Mouse (Mus musculus) liver, embryonic 16.5 days (tissue): ENCODE measurements around the gene Rprd2. TPM values are rescaled to one million over a fixed set of nuclear protein-coding genes. Genes with fewer than 3 reads are reported as not detected.

Source experiments
- ATAC-seq: fragments of 200-750 bp; cut with Nextera tagmentation; 2 replicates; pipeline ENCODE4 v1.8.0; 2017; ENCODE audit warnings: low read depth, mild to moderate bottlenecking, moderate number of reproducible peaks, moderate library complexity
- H3K27ac ChIP-seq: fragments of 300-500 bp; sonication (generic); 2 replicates; pipeline ENCODE4 v1.5.1; 2014; ENCODE audit warnings: mild to moderate bottlenecking, low read length
- H3K27me3 ChIP-seq: fragments of 300-500 bp; sonication (generic); 2 replicates; pipeline ENCODE4 v1.6.1; 2014; ENCODE audit warnings: low read depth, low read length, mixed read lengths; ENCODE audit not compliant: control insufficient read depth, insufficient read depth
- H3K36me3 ChIP-seq: fragments of 300-500 bp; sonication (generic); 2 replicates; pipeline ENCODE4 v1.6.1; 2014; ENCODE audit warnings: mild to moderate bottlenecking; ENCODE audit not compliant: control insufficient read depth, insufficient read depth
- H3K4me1 ChIP-seq: fragments of 300-500 bp; sonication (generic); 2 replicates; pipeline ENCODE4 v1.6.1; 2014; ENCODE audit warnings: low read depth, low read length, mixed read lengths; ENCODE audit not compliant: control insufficient read depth
- H3K4me2 ChIP-seq: fragments of 300-500 bp; sonication (generic); 2 replicates; pipeline ENCODE4 v1.6.1; 2014; ENCODE audit warnings: low read depth, low read length, mixed read lengths
- H3K4me3 ChIP-seq: fragments of 300-500 bp; sonication (generic); 2 replicates; pipeline ENCODE4 v1.5.1; 2014; ENCODE audit warnings: low read depth, mild to moderate bottlenecking, low read length
- H3K9ac ChIP-seq: fragments of 300-500 bp; sonication (generic); 2 replicates; pipeline ENCODE4 v1.6.1; 2014; ENCODE audit warnings: low read depth, low read length
- H3K9me3 ChIP-seq: fragments of 300-500 bp; sonication (generic); replicated peaks from 2 replicates; pipeline ENCODE4 v1.6.1; 2016; ENCODE audit warnings: low read length; ENCODE audit not compliant: control insufficient read depth
- WGBS: fragments of 180-500 bp; shearing (Covaris S2); extraction: QIAGEN DNeasy Blood & Tissue Kit; methylation state at CpG from one replicate; pipeline ENCODE4 v1.1.7; 2014; ENCODE audit not compliant: insufficient replicate concordance; 5-methylcytosine and 5-hydroxymethylcytosine counted together
- polyA plus RNA-seq: library from polyadenylated mRNA; unstranded; fragments of >200 nt; fragmentation: Nextera tagmentation; extraction: Ambion mirVana; gene quantifications from 2 replicates; pipeline ENCODE4 v1.2.1, GENCODE M21; 2015

Gene Rprd2
- polyA plus RNA-seq, 1 experiment from 2014 or later: 7.9 TPM

DNA sequence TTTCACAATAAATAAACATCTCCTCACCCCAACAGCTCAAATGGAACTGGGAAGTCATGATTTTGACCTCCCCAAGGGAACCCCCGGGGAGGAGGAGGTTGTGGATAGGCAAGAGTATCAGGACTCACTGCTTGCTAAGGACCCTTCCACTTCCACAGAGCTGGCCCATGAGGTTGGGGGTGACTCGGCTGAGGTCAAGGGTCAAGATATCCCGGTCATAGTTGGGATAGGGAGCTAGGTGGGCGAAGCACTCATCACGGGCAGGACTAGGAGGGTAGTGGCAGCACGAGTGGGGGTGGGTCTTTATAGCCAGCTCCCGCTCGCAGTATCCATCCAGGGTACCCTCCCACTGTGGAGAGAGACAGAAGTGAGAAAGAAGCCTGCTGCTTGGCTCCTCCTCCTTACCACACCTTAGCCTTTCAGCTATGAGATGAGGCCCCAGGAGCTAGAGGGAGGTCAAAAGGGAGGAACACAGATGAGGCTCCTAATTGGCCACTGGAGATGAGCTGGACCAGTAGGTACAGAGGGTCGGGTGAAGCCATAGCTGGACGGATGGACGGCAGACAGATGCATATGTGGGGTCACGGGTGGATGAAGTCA is 83.5 kb downstream of the Rprd2 start:
- WGBS: 79% methylated on average over 12 of the region's 12 CpGs
- Histone ChIP-seq H3K27ac (no peak overlapping the region), H3K4me2 (no peak overlapping the region), H3K36me3 (no peaks in the 10 kb centered on the region), H3K9ac (no peak overlapping the region), H3K27me3 (no peaks in the 10 kb centered on the region), H3K4me1 (peaks cover 29% of the 10 kb centered on the region), H3K4me3 (no peak overlapping the region), H3K9me3 (no peaks in the 10 kb centered on the region)
- ATAC-seq: no peak

DNA sequence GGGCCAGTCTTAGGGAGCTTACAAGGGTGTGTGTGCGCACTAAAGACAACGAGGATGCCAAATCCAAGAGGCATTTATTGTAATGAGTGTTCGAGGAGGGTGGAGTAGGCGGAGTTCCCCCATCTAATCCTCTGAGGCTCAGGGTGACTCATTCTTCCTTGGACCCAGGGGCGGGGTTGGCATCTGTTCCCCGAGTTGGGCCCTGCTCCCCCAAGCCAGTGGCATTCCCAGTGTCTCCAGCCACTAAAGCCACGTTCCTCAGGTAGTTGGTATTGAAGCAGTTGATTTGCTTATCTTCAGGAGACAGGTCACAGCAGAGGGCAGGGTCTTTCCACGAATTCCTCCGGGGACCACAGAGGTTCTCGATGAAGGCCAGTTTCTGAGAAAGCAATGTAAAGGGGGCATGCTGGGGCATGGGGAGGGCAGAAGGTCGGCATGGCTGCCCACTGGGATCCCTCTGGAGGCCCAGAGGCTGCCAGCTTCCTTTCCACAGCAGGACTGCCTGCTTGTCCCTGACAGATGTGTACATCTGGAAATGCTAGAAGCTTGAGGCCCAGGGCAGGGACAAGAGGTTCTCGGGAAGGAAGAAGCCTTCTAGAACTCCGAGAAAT is 84.5 kb downstream of the Rprd2 start:
- Histone ChIP-seq H3K4me2 (no peak overlapping the region), H3K4me3 (no peak overlapping the region), H3K27ac (no peak overlapping the region), H3K9me3 (no peaks in the 10 kb centered on the region), H3K27me3 (no peaks in the 10 kb centered on the region), H3K36me3 (no peaks in the 10 kb centered on the region), H3K9ac (no peak overlapping the region), H3K4me1 (peaks cover 29% of the 10 kb centered on the region)
- ATAC-seq: no peak
- WGBS: 38% methylated on average over 13 of the region's 13 CpGs

DNA sequence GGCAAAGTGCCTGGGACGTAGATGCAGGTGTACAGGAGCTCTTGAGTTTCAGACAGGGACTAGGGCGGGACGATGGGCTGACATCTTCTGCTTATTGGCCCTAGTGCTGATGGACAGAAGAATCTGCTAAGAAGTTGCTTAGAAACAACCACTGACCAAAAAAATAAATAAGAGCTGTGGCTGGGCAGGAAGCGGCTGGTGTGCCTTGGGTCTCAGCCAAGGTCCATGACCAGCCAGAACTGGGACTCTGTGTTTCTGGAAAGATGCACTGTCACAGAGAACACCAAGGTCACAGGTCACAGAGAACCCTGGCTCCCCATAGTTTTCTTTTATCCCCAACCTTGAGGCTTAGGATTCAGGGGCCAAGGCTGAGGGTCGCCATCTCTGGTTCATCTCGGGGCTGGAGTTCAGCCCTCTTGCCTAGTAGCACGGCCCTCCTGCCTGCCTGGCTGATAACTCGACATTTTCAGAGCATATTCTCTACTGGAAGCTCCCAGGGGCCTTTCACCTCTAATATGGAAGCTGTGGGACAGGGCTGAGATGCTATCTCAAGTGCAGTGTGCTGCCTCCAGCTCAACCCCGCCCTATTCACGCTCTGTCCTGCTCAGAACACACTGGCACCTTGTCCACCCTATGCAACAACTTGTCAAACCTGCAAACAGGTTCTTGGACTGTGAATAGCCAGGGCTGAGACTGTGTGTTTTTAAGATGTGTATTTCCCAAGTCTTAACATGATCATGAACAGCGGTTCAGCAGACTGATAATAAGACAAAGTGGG is 85.7 kb downstream of the Rprd2 start:
- no peaks in the 10 kb centered on the region for H3K27me3 ChIP-seq
- 58% methylated on average over 11 of the region's 11 CpGs for WGBS
- H3K4me1 ChIP-seq: peaks cover 29% of the 10 kb centered on the region
- no peak overlapping the region for H3K9ac ChIP-seq
- H3K36me3 ChIP-seq: no peaks in the 10 kb centered on the region
- ATAC-seq: 0 out of 2 replicates have a peak, but pooled peaks have one; percentile 44
- no peaks in the 10 kb centered on the region for H3K9me3 ChIP-seq
- H3K4me3 ChIP-seq: no peak overlapping the region
- no peak overlapping the region for H3K27ac ChIP-seq
- H3K4me2 ChIP-seq: no peak overlapping the region

DNA sequence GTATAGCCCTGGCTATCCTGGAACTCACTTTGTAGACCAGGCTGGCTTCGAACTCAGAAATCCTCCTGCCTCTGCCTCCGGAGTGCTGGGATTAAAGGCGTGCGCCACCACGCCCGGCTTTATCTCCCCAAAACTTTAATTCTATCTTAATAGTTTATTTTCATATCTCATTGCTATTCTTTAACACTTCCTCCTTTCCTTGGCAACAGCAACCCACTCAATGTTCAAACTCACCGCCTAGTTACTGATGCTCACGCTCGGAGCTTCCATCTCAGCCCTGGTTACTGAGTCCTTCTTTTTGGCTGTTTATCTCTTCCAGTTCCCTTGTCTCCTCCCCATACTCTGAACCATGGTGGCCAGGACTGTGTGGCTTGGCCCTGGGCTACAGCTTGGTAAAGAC is 86.4 kb downstream of the Rprd2 start:
- WGBS: 82% methylated on average over 9 of the region's 9 CpGs
- ATAC-seq: no peak
- H3K36me3 ChIP-seq: no peaks in the 10 kb centered on the region
- H3K27ac ChIP-seq: no peak overlapping the region
- H3K9ac ChIP-seq: no peak overlapping the region
- no peaks in the 10 kb centered on the region for H3K9me3 ChIP-seq
- no peak overlapping the region for H3K4me2 ChIP-seq
- H3K4me3 ChIP-seq: no peak overlapping the region
- peaks cover 29% of the 10 kb centered on the region for H3K4me1 ChIP-seq
- no peaks in the 10 kb centered on the region for H3K27me3 ChIP-seq

DNA sequence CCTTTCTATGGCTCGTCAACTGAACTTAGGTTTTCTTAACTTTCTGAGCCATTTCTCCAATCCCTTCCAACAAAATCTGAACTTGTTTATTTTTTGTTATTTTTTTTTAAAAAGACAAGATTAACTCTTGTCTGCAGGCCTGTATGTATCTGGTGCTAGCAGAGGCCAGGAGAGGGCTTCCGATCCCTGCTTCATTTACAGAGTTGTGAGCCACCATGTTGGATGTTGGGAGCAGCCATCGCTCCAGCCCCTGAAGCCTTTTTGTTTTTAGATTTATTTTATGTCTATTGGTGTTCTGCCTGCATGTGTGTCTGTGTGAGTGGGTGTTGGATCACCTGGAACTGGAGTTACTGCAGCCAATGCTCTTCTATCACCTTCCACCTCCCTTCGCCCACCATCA is 86.9 kb downstream of the Rprd2 start:
- no peak overlapping the region for H3K4me2 ChIP-seq
- no peaks in the 10 kb centered on the region for H3K9me3 ChIP-seq
- no peaks in the 10 kb centered on the region for H3K36me3 ChIP-seq
- H3K27ac ChIP-seq: no peak overlapping the region
- WGBS: 74% methylated on average over 4 of the region's 4 CpGs
- no peak overlapping the region for H3K9ac ChIP-seq
- ATAC-seq: no peak
- H3K4me1 ChIP-seq: peaks cover 29% of the 10 kb centered on the region
- H3K27me3 ChIP-seq: no peaks in the 10 kb centered on the region
- no peak overlapping the region for H3K4me3 ChIP-seq

DNA sequence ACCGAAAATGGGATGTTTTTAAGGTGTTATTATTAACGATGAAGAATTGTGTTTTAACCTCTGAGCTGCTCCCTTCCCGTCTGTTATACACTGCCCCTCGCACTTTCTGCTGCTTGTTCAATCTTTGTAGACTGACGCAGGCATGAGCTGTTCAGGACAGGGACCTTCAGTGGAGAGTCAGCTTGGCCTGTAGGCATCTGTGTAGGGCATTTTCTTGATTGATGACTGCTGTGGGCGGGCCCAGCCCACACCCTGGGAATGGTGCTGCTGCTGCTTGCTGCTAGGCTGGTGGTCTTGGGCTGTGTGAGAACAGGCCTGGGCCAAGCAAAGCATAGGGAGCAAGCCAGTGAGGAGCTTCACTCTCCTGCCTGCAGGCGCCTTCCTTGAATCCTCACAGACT is 88.2 kb downstream of the Rprd2 start:
- WGBS: 70% methylated on average over 7 of the region's 7 CpGs
- no peak overlapping the region for H3K4me3 ChIP-seq
- H3K4me2 ChIP-seq: no peak overlapping the region
- no peaks in the 10 kb centered on the region for H3K9me3 ChIP-seq
- no peak for ATAC-seq
- H3K9ac ChIP-seq: no peak overlapping the region
- H3K27ac ChIP-seq: no peak overlapping the region
- H3K27me3 ChIP-seq: no peaks in the 10 kb centered on the region
- H3K4me1 ChIP-seq: peaks cover 29% of the 10 kb centered on the region
- no peaks in the 10 kb centered on the region for H3K36me3 ChIP-seq

DNA sequence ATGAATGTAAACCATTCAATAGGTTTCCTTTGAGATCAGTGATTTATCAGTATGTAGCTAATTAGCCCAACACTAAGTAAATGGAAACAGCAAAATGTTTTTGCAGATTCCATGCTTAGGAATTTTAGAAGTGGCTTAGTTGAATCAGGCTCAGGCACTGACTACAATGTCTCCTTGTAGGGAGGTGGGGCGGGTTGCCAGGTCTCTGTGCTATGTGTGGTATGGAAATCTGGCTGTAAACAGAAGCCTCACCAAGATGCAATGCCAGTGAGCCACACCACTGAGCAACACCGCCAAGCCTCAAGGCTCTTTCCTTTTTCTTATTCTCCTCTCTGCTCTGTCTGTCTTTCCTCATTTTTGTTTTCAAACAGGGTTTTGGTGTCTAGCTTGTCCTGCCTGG is 89.8 kb downstream of the Rprd2 start:
- no peaks in the 10 kb centered on the region for H3K9me3 ChIP-seq
- H3K36me3 ChIP-seq: no peaks in the 10 kb centered on the region
- ATAC-seq: no peak
- H3K4me3 ChIP-seq: no peak overlapping the region
- peaks cover 16% of the 10 kb centered on the region for H3K4me1 ChIP-seq
- no peaks in the 10 kb centered on the region for H3K27me3 ChIP-seq
- H3K27ac ChIP-seq: no peak overlapping the region
- H3K9ac ChIP-seq: no peak overlapping the region
- H3K4me2 ChIP-seq: no peak overlapping the region
- WGBS: 76% methylated on average over 2 of the region's 2 CpGs

DNA sequence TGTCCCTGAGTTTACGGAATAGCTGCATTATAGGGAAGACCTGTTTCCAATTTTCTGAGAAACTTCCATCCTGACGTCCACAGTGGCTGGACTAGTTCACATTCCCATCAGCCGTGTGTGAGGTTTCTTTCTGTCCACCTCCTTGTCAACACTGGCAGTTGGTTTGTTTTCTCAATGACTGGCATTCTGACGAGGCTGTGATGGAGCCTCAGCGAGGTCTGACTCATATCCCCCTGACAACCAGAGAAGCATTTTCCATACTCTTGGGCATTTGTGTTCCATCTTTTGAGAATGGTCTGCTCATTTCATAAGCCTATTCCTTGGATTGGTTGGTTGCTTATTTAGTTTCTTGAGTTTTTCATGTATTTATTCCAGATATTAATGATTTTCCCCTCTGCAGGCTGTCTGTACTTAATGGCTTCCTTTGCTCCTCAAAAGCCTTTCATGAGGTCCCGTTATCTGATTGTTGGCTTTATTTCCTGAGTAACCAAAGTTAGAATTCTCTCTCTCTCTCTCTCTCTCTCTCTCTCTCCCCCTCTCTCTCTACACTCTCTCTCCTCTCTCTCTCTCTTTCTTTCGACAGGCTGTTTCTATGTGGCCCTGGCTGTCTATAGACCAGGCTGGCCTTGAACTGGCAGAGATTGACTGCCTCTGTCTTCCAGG is 91.8 kb downstream of the Rprd2 start:
- Histone ChIP-seq H3K27me3 (no peaks in the 10 kb centered on the region), H3K4me3 (no peak overlapping the region), H3K4me2 (no peak overlapping the region), H3K4me1 (no peaks in the 10 kb centered on the region), H3K9ac (no peak overlapping the region), H3K27ac (no peak overlapping the region), H3K36me3 (no peaks in the 10 kb centered on the region), H3K9me3 (no peaks in the 10 kb centered on the region)
- WGBS: 48% methylated on average over 7 of the region's 7 CpGs
- ATAC-seq: no peak

DNA sequence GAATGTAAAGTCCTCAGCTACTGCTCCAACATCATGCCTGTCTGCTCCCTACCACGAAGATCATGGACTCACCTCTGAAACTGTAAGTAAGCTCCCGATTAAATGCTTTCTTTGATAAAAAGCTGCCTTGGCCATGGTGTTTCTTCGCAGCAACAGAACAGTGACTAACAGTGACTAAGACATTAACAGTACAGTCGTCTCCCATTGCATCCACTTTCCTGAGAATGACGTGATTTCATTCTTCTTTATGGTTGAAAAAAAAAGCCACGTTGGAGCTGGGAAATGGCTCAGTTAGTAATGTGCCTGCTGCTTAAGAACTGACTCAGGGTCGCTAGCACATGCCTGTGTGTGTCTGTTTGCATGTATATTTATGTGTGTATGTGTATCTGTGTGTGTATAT is 92.8 kb downstream of the Rprd2 start:
- H3K9me3 ChIP-seq: no peaks in the 10 kb centered on the region
- ATAC-seq: no peak
- H3K4me2 ChIP-seq: no peak overlapping the region
- WGBS: 68% methylated on average over 7 of the region's 7 CpGs
- no peak overlapping the region for H3K9ac ChIP-seq
- no peak overlapping the region for H3K4me3 ChIP-seq
- no peaks in the 10 kb centered on the region for H3K27me3 ChIP-seq
- H3K27ac ChIP-seq: no peak overlapping the region
- H3K36me3 ChIP-seq: no peaks in the 10 kb centered on the region
- H3K4me1 ChIP-seq: no peaks in the 10 kb centered on the region
